Mouse (Mus musculus): Measurements from ENCODE around the gene Gnmt. TPM values are rescaled to one million over a fixed set of nuclear protein-coding genes. Genes with fewer than 3 reads are reported as not detected.

The Gnmt gene
- polyA plus RNA-seq (2012; rRNA removed): 12.0 and 18.1 TPM in 2 replicates

DNA sequence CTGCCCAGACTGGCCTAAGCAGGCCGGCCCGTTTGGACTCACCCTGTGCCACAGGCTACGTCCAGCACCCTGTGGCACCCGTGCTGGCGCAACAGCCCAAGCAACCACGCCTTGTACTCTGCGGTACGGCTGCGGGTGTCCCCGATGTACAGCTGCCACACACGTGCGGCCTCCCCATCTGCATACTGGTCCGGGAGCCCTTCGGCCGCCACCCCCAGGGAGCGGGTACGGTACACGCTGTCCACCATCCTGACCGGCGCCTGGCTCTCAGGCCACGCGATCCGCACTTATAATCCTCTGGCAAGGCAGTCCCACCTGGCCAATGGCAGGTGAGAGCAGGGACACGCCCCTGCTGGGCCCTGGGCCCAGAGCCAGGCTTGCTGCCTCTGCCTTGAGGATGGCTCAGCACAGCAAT is at the start of gene Gnmt:
Gene Gnmt (minus strand): TSS at position 265 of the 415 bp plus-strand sequence.
- DNase-seq: peak; percentile 88 to 89
- 2% methylated on average over 24 of the region's 24 CpGs for WGBS
- H3K27ac ChIP-seq (ENCODE audit: insufficient read depth, low read length): peak within 1 kb of the TSS; percentile 72
- no peaks in the 10 kb centered on the region for H3K27me3 ChIP-seq (ENCODE audit: control insufficient read depth, insufficient read depth, low read length)
- TF ChIP-seq CTCF (IDR thresholded peaks at IDR 0.05; ENCODE audit: borderline replicate concordance, insufficient read depth, low read depth, low read length): no peak
- TF ChIP-seq POLR2A (IDR thresholded peaks at IDR 0.05; ENCODE audit: borderline replicate concordance, insufficient read depth, low read length): peak; percentile 64
- H3K4me1 ChIP-seq (ENCODE audit: control insufficient read depth, insufficient read depth, low read length): peaks cover 28% of the 10 kb centered on the region
- peak within 1 kb of the TSS; percentile 63 for H3K4me3 ChIP-seq (replicated peaks; ENCODE audit: insufficient read depth, low read depth, low read length)

DNA sequence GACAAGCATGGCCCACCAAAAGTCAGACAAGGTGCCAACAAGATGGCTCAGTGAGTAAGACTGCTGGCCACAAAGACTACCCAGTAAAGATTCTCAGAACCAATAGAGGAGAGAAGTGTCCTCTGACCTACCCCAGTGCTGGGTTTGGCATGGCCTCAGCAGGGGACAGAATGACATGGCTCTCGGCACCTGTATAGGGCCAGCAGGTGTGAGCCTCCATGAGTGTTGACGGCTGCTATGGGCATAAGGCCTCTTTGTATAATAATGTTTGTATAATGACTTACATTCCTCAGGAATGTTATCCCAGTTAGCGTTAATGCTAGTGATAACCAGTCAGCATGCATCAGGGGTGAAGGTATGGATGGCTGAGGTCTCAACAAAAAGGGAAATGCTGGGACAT is 47.1 kb upstream of the Gnmt start:
- WGBS: 66% methylated on average over 3 of the region's 3 CpGs
- H3K27me3 ChIP-seq (ENCODE audit: control insufficient read depth, insufficient read depth, low read length): no peaks in the 10 kb centered on the region
- H3K4me1 ChIP-seq (ENCODE audit: control insufficient read depth, insufficient read depth, low read length): 0 out of 2 replicates have a peak, but pooled peaks cover 3% of the 10 kb centered on the region
- TF ChIP-seq POLR2A (IDR thresholded peaks at IDR 0.05; ENCODE audit: borderline replicate concordance, insufficient read depth, low read length): no peak
- TF ChIP-seq CTCF (IDR thresholded peaks at IDR 0.05; ENCODE audit: borderline replicate concordance, insufficient read depth, low read depth, low read length): no peak
- H3K27ac ChIP-seq (ENCODE audit: insufficient read depth, low read length): no peak overlapping the region
- no peak overlapping the region for H3K4me3 ChIP-seq (replicated peaks; ENCODE audit: insufficient read depth, low read depth, low read length)
- DNase-seq: no peak

DNA sequence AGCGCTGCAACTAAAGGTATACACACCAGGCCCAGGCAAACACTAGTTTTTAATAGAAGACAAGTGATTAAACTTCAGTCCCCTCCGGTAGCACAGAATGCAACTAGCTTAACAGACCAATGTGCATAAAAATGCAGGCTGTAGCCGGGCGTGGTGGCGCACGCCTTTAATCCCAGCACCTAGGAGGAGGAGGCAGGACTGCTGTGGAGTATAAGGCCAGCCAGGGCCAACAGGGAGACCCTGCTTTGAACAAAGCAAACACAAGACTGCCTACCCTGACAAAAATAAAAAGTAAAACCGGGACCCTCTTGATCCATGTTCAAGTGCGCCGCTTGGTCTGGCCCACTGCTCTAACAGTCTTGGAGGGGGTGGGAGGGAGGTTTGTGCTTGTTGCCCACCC is 46.1 kb upstream of the Gnmt start:
- TF ChIP-seq CTCF (IDR thresholded peaks at IDR 0.05; ENCODE audit: borderline replicate concordance, insufficient read depth, low read depth, low read length) (no peak), POLR2A (IDR thresholded peaks at IDR 0.05; ENCODE audit: borderline replicate concordance, insufficient read depth, low read length) (no peak)
- H3K27ac ChIP-seq (ENCODE audit: insufficient read depth, low read length): no peak overlapping the region
- no peak overlapping the region for H3K4me3 ChIP-seq (replicated peaks; ENCODE audit: insufficient read depth, low read depth, low read length)
- WGBS: 93% methylated on average over 9 of the region's 9 CpGs
- H3K4me1 ChIP-seq (ENCODE audit: control insufficient read depth, insufficient read depth, low read length): 0 out of 2 replicates have a peak, but pooled peaks cover 3% of the 10 kb centered on the region
- no peaks in the 10 kb centered on the region for H3K27me3 ChIP-seq (ENCODE audit: control insufficient read depth, insufficient read depth, low read length)
- DNase-seq: no peak

DNA sequence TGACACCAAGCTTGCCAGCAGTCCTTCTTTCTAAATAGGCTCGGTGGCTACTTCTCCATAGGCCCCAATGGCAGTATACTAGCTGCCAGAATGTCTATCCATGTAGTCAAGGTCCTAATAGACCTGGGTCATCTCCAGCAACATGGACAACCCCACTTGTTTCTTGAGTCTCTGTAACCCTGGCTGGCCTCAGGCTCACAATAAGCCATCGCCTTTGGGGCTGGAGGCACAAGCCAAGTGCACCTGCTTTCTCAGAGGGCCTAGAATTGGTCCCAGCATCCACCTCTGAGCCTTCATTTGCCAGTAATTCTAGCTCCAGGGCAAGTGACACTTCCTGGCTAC is 45.1 kb upstream of the Gnmt start:
- H3K4me1 ChIP-seq (ENCODE audit: control insufficient read depth, insufficient read depth, low read length): 0 out of 2 replicates have a peak, but pooled peaks cover 3% of the 10 kb centered on the region
- H3K27me3 ChIP-seq (ENCODE audit: control insufficient read depth, insufficient read depth, low read length): no peaks in the 10 kb centered on the region
- WGBS: 22% methylated on average over 2 of the region's 2 CpGs
- no peak for TF ChIP-seq POLR2A (IDR thresholded peaks at IDR 0.05; ENCODE audit: borderline replicate concordance, insufficient read depth, low read length)
- no peak for TF ChIP-seq CTCF (IDR thresholded peaks at IDR 0.05; ENCODE audit: borderline replicate concordance, insufficient read depth, low read depth, low read length)
- DNase-seq: no peak
- H3K4me3 ChIP-seq (replicated peaks; ENCODE audit: insufficient read depth, low read depth, low read length): no peak overlapping the region
- no peak overlapping the region for H3K27ac ChIP-seq (ENCODE audit: insufficient read depth, low read length)

DNA sequence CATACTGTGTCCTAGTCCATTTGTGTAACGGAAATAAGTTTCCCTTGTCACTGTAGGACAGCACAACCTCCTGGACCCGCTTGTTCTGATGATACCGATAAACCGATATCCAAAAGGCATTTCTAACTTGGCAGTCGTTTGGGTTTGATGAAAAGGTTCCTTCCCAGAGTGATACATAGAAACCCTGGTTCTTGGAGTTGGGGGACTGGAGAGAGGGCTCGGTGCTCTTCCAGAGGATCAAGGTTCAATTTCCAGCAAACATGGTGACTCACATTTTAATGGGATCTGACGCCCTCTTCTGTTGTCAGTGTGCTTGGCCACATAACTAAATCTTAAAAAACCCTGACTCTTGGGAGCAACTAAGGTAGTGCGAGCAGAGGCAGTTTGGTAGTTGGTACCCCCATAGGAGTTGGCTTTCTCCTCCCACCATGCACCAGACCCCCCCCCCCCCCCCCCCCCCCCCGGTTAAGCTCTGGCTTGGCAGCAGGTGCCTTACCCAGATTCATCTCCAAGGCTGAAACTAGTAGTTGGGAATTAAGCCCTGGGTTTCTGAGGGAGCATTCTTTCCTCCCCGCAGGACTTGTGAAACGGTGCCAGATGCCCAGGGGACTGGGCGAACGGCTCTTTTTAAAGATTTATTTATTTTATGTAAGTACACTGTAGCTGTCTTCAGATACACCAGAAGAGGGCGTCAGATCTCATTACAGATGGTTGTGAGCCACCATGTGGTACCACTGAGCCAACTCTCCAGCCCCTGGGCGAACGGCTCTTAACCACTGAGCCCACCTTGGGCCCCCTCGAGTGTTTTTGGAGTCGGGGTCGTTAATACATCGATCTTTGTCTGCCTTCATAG is 44.5 kb upstream of the Gnmt start:
- peak overlapping the region; percentile 73 for H3K4me3 ChIP-seq (replicated peaks; ENCODE audit: insufficient read depth, low read depth, low read length)
- no peak overlapping the region for H3K27ac ChIP-seq (ENCODE audit: insufficient read depth, low read length)
- H3K4me1 ChIP-seq (ENCODE audit: control insufficient read depth, insufficient read depth, low read length): 0 out of 2 replicates have a peak, but pooled peaks cover 3% of the 10 kb centered on the region
- H3K27me3 ChIP-seq (ENCODE audit: control insufficient read depth, insufficient read depth, low read length): no peaks in the 10 kb centered on the region
- peak in 1 of 2 experiments; percentile 34 for DNase-seq
- 4% methylated on average over 19 of the region's 20 CpGs for WGBS
- TF ChIP-seq CTCF (IDR thresholded peaks at IDR 0.05; ENCODE audit: borderline replicate concordance, insufficient read depth, low read depth, low read length): peak; percentile 25; the same call in 1 of the 2 replicates
- no peak for TF ChIP-seq POLR2A (IDR thresholded peaks at IDR 0.05; ENCODE audit: borderline replicate concordance, insufficient read depth, low read length)

DNA sequence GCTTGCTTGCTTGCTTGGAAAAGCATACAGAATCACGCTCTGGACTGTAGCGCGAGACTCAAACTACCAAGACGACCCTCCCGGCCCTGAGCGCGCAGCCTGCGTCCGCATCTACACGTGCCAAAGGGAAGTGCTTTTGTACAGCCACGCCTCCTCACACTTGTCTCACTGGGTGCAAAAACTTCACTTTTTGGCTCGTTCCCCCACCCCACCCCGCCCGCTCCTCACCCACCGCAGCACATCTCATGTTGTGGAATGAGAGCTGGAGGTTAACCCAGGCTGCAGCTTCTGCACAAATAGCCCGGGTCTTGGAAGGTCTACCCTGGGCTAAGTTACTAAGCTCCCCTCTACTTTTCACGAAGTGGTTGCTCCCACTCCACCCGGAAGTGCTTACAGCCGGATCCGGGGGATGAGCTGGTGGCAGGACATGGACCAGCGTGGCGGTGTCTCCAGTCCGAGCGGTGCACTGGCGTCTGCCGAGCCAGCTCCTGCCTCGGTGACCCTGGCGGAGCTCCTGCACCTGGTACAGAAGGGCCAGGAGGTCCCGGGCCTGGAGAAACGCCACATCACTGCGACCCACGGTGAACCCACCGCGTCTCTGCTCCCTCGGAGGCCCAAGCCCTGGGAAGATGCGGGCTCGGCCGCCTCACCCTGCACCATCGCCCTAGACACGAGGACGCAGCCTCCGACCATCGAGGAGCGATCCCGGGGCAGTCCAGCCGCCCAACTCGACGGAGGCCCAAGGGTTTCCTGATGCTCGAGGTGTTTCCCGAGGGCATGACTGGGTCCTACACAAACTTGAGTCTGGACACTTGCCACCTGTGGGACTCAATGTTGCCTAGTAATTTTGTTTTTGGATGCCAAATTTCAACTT is 43.7 kb upstream of the Gnmt start, which contains the start of gene 2310039H08Rik:
Gene 2310039H08Rik (plus strand): TSS at position 232 of the 874 bp plus-strand sequence.
- TF ChIP-seq CTCF (IDR thresholded peaks at IDR 0.05; ENCODE audit: borderline replicate concordance, insufficient read depth, low read depth, low read length) (no peak), POLR2A (IDR thresholded peaks at IDR 0.05; ENCODE audit: borderline replicate concordance, insufficient read depth, low read length) (peak; percentile 76)
- Histone ChIP-seq H3K27ac (ENCODE audit: insufficient read depth, low read length) (peak within 1 kb of the TSS; percentile 18), H3K4me3 (replicated peaks; ENCODE audit: insufficient read depth, low read depth, low read length) (peak within 1 kb of the TSS; percentile 73), H3K27me3 (ENCODE audit: control insufficient read depth, insufficient read depth, low read length) (no peaks in the 10 kb centered on the region), H3K4me1 (ENCODE audit: control insufficient read depth, insufficient read depth, low read length) (0 out of 2 replicates have a peak, but pooled peaks cover 3% of the 10 kb centered on the region)
- under 1% methylated on average over 50 of the region's 50 CpGs for WGBS
- DNase-seq: peak; percentile 86 to 88

DNA sequence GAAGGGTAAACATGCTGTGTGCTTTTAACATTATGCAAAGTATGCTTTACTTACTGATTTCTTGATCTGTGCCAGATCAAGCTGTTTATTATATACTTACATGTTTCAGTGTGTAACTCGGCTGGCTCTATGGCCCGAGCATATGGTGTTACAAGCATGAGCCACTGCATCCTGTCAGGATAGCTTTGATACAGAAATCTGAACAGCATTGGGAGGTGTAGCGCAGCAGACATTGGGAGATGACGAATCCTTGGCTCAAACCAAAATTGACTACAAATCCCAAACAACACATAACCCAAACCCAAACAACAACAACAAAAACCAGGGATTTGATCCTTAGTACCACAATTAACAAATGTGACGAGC is 43.1 kb upstream of the Gnmt start:
- no peaks in the 10 kb centered on the region for H3K27me3 ChIP-seq (ENCODE audit: control insufficient read depth, insufficient read depth, low read length)
- H3K4me1 ChIP-seq (ENCODE audit: control insufficient read depth, insufficient read depth, low read length): 0 out of 2 replicates have a peak, but pooled peaks cover 3% of the 10 kb centered on the region
- peak overlapping the region; percentile 16 for H3K27ac ChIP-seq (ENCODE audit: insufficient read depth, low read length)
- 2% methylated on average over 5 of the region's 5 CpGs for WGBS
- no peak for TF ChIP-seq CTCF (IDR thresholded peaks at IDR 0.05; ENCODE audit: borderline replicate concordance, insufficient read depth, low read depth, low read length)
- no peak for TF ChIP-seq POLR2A (IDR thresholded peaks at IDR 0.05; ENCODE audit: borderline replicate concordance, insufficient read depth, low read length)
- H3K4me3 ChIP-seq (replicated peaks; ENCODE audit: insufficient read depth, low read depth, low read length): peak overlapping the region; percentile 73
- DNase-seq: no peak

Data from cerebellum, adult 2 months (tissue).